Mouse (Mus musculus): ENCODE measurements around the gene Snrk.

Gene Snrk

GRCm38 (mm10) chr9:122107701-122108375 is 9.2 kb upstream of the Snrk start:
- no peak for DNase-seq (ENCODE audit: low read depth, low spot score)

- no peak for DNase-seq (ENCODE audit: low read depth, low spot score)
These were observed 7.4 kb upstream of the Snrk start for GRCm38 (mm10) chr9:122109553-122110225.

DNA sequence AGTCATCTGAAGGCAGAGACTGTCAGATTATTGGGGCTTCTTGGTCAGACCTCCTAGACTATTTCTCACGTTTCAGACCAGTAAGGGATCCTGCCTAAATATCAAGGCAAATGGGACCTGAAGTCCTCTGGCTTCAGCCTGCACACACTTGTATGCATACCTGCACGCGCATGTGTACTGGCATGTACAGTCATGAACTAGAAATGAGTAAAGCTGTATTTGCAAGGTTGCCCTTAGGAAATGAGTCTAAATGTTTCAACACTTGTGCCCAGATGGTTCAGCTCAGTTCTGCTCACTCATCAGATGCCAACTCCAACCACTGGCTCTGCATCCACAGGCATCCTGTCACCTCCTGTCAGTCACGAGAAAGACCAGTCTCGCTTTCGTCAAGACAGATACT is 6.6 kb upstream of the Snrk start:
- no peak for DNase-seq (ENCODE audit: low read depth, low spot score)

DNA sequence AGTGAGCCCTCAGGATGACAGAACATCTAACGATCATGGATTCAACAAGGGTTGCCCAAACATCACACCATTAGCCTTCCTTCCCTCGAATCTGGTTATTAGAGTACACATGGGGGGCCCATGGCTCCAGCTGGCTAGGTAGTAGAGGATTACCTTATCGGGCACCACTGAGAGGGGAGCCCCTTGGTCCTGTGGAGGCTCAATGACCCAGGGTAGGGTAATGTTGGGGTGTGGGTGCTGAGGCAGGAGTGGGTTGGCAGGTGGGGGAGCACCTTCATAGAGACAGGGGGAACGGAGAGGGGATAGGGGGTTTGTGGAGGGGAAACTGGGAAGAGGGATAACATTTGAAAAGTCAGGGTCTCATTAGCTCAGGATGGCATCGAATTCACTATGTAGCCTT is 6.1 kb upstream of the Snrk start:
- DNase-seq (ENCODE audit: low read depth, low spot score): no peak

DNA sequence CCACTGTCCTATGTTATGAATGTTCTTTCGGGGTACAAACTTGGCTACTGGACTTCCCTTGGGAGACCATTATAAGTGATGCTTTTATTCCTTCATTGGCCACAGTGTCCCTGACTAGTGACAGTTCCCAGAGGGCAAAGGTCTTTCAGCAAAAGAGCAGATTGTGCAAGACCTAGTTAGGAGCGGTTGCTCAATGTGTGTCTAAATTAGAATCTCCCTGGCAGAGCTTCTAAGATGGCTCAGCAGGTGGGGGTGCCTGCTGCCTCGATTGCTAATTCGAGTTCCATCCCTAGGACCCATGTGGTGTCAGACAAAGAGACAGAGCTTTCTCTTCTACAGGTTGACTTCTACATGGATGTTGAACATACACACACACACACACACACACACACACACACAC is 1.5 kb upstream of the Snrk start:
- no peak for DNase-seq (ENCODE audit: low read depth, low spot score)

DNA sequence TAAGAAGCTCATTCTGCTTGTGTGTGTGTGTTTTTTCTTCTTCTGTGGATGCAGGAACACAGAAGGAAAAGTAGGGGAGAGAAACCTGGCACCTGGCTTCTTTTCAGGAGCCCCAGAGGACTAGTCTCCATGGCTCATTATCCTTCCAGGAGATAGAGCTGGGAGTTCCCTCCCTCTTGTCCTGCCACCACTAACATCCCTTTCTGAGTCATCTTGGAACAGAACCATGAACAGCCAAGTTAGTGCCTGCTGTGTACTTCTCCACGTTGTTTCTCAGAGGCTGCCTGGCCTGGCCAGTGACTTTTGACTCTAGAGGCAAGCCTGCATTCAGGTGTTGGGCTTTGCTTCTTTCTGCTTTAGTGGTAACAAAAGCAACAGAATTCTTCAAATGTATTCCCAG is 707 bp upstream of the Snrk start:
- DNase-seq (ENCODE audit: low read depth, low spot score): no peak

GRCm38 (mm10) chr9:122117692-122118529 is 845 bp downstream of the Snrk start:
- no peak for DNase-seq (ENCODE audit: low read depth, low spot score)

DNA sequence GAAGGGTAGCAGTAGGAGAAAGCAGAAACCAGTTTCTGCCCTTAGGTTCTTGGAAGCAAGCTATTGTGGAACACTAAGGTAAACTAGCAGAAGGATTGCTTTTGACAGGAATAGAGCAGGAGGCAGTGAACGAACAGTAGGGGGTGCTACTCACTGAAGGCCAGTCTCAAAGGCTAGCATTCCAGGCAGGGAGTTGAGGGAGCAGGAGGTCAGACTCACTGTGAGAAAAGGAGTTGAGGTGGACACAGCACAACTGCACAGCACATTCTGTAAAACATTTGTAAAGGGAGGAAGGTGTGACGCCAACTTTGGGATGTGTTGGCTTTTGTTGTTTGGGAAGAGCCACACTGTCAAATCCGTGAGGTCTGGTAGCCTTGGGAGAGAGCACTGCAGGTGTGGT is 3.0 kb downstream of the Snrk start:
- peak; percentile 35 for DNase-seq (ENCODE audit: low read depth, low spot score)

DNA sequence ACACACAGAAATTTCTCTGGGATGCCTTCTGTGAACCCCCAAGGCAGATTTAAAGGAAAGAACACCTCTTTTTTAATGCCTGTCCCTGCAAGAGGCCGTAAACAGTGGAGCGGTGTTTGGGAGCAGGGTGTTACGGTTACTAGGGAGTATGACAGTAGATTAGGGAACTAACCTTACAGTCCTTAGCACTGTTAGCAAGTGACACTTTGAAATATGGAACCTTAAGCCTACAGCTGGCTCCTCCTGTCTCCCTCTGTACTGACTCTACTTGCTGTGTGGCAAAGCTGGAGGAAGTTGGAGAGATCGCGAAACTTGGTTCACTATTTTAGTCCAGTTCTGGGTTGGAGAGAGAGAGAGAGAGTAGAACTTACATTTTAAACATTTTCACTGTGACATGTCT is 5.0 kb downstream of the Snrk start:
- DNase-seq (ENCODE audit: low read depth, low spot score): no peak

DNA sequence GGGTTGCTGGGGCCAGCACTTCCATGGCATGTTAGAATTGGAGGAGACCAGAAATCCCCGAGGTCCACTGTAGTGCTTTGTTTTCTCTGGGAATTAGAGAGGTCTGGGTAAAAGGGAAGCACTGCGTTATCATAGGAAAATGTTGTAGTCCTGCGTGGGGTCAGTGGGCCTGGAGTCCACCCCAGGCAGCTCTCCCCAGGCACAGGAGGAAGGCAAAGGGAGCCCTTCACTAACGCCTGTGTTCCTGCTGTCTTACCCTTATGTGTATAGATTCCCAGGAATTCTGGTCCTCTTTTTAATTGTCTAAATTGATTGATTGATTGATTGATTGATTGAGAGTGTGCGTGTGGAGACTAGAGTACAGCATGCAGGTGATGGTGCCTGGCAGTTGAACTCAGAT is 6.1 kb downstream of the Snrk start:
- DNase-seq (ENCODE audit: low read depth, low spot score): no peak

DNA sequence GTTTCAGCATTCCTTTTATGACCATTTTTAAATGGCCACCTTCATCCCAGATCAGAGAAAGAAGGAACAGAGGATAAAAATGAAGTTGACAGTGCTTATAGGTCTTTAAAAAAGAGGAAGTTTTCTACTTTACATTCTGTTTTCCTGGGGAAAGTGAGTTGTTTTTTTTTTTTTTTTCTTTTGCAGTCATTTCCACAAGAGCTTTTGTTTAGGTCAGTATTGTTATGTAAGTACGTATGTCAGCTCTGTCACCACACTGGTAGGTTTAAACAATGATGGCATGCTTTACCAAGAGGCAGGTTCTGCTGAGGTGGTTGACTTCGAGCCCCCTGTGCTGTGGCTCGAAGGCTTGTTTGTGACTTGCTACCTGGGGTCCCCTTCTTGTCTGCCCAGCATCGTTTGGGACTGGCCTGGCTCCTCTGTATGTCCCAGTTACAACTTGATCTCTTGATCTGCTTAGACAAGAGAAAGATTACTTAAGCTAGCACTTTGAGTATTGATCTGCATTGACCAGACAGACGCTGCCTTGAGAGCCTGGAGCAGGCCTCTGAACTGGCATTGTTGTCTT is 8.7 kb downstream of the Snrk start:
- no peak for DNase-seq (ENCODE audit: low read depth, low spot score)

DNA sequence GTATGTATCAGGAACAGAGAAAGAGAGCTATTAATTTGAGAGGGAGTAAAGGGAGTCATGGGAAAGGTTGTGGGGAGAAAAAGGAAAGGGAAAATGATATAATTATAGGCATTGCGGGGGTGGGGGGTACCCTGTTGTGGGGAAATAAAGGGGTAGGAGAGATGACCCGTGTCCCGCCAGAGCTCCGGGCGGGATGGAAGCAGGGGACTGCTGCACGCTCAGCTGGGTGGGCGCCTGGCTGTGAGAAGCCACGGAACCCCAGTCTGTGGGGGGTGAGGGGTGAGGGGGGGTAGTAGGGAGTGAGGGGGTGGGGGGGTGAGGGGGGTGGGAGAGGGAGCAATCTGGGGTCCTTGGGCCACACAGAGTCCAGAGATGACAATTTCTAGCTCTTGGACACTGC is 9.7 kb downstream of the Snrk start:
- DNase-seq (ENCODE audit: low read depth, low spot score): no peak

GRCm38 (mm10) chr9:122127271-122127785 is 10.3 kb downstream of the Snrk start:
- DNase-seq (ENCODE audit: low read depth, low spot score): no peak

DNA sequence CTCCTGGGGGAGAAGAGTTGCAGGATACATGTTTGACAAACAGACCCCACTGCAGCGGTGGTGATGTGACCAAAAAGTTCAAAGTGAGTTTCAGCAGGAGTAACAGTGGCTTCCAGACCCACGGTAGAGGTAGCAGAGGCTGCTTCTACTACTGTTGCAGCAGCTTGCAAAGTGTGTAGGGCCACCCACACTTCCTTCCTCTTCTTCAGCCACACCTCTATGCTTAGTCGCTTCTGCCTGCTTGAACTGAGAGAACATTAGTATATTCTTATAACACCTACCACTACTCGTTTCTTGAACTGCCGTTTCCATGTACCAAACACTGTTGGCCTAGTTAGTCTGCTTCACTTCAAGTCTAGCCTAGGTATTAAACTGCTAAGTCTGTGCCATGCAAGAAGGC is 11.6 kb downstream of the Snrk start:
- DNase-seq (ENCODE audit: low read depth, low spot score): no peak

- DNase-seq (ENCODE audit: low read depth, low spot score): no peak
These were observed 13.6 kb downstream of the Snrk start for GRCm38 (mm10) chr9:122130666-122131065.

DNA sequence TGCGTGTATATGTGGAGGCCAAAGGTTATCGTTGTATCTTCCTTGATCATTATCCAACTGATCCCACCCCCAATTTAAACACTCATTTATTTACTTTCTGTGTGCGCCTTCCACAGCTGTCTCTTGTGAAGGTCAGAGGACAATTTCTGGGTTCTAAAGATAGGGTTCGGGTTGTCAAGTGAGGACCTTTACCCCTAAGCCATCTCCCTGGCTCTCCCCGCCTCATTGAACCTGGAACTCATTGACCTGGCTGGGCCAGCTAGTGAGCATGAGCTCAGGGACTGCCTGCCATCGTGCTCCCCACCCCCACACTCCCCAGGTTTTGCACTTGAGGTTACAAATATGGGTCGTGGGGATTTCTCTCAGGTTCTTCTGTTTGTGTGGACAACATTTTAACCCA is 15.1 kb downstream of the Snrk start:
- no peak for DNase-seq (ENCODE audit: low read depth, low spot score)

- no peak for DNase-seq (ENCODE audit: low read depth, low spot score)
These were observed 18.2 kb downstream of the Snrk start for GRCm38 (mm10) chr9:122135095-122135884.

- DNase-seq (ENCODE audit: low read depth, low spot score): no peak
These were observed 18.8 kb downstream of the Snrk start for GRCm38 (mm10) chr9:122135885-122136170.

GRCm38 (mm10) chr9:122137960-122138359 is 20.9 kb downstream of the Snrk start:
- DNase-seq (ENCODE audit: low read depth, low spot score): no peak

GRCm38 (mm10) chr9:122138371-122139029 is 21.4 kb downstream of the Snrk start:
- DNase-seq (ENCODE audit: low read depth, low spot score): no peak

GRCm38 (mm10) chr9:122139236-122139635 is 22.2 kb downstream of the Snrk start:
- no peak for DNase-seq (ENCODE audit: low read depth, low spot score)

All from retina, postnatal 7 days (tissue).